Mouse (Mus musculus) adrenal gland, postnatal 25 days (tissue): ENCODE measurements at regions not wholly inside any gene's neighbourhood (a gene's known extent, or its start where the extent isn't known, plus 50 kb on each side); places are given as distances from the start of the nearest gene placed in this dataset.

ENCODE experiments used
- DNase-seq: peaks from one replicate; pipeline ENCODE4 v3.0.0; 2021; ENCODE audit warnings: mixed read lengths

DNA sequence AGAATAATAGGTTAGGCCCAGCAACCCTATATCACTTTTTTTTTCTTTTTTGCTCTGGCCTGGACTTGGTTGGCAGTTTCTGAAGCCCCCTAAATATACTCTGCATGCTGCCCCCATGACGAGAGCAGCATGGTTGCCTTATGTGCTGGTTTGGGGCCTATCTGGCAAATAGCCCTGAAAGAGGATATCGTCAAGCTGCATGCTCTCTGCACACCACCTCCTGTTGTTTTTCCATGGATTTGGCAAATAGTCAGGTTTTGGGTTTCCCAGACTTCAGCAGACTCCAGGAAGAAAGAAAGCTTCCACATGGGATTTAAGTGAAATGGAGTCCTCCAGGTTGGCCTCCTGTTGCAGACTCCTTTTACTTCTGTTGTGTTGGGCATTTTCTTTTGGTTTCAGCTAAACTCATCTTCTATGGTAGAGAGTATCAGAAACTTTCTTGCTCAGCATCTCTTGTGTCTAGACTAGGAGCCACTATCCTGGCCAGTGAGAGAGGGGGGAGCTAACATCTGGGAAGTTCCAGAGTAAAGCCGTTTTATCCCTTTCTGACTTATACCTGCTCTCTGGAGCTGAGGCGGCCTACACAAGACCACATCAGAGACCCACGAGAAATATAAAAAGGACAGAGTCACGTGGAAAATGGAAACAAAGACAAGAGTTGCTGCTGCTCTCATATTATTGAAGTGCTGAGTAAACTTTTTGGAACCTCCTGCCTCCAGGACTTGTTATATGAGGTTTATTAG is 140.4 kb upstream of the Egfl6 start:
- no peak for DNase-seq

- no peak for DNase-seq
These were observed 132.6 kb upstream of the Egfl6 start for GRCm38 (mm10) chrX:166718075-166718474.

DNA sequence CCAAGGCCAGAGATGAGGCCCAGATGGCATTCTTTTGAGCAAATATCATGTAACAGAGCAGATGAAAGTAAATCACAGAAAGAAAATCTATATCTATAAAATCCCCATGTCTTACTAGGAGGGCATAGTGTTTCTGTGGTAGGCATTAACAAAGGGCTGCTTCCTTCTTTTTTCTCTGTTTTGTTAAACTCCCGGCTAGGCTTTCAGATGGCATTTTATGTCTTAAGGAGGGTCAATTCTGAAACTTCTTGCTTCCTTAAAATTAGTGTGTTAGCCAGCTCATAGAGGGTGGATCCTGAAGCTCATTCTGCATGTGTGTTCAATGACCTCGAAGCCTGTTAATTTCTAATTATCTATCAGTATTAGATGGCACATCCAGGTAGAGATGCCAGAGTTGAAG is 123.8 kb upstream of the Egfl6 start:
- DNase-seq: no peak

- no peak for DNase-seq
These were observed 122.6 kb upstream of the Egfl6 start for GRCm38 (mm10) chrX:166708106-166708505.

GRCm38 (mm10) chrX:166707029-166707428 is 121.5 kb upstream of the Egfl6 start:
- DNase-seq: no peak

- no peak for DNase-seq
These were observed 118.8 kb upstream of the Egfl6 start for GRCm38 (mm10) chrX:166704311-166704710.

DNA sequence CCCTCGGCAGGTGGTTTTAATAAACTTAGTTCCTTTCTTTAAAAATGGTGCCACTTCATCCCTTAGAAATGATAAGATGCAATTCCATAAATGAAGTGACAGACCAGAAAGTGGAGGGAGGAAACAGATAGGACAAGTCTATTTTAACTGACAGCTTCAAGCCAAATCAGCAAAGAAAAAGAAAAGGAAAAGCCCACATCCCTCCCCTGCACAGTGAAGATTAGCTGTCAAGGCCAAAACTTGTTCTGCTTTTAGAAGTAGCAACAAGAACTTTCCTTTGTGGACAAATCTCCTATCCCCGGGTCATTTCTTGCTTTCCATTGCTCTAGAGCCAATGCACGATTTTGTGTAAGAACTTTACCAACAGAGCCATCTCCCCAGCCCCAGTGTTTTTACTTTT is 108.7 kb upstream of the Egfl6 start:
- DNase-seq: no peak

GRCm38 (mm10) chrX:166688779-166689178 is 103.3 kb upstream of the Egfl6 start:
- no peak for DNase-seq

DNA sequence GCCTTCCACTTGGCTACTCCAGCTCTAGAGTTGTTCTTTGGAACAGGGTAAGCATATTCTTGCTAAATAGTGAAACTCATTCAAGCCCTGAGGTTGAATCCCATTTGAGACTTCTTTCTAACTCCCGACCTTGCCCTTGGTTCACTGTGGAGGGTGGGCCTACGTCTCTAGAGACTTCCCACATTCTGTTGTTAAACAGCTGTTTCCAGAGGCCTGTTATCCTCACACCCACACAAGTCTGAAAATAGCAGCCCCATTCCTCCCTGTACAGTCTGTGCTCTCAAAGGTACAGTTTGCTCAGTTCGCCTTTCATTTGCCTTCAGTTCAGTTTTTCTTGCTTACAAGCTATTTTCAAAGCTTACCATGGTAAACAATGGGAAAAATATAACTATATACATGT is 87.9 kb upstream of the Egfl6 start:
- no peak for DNase-seq

GRCm38 (mm10) chrX:166672617-166673016 is 87.1 kb upstream of the Egfl6 start:
- no peak for DNase-seq

DNA sequence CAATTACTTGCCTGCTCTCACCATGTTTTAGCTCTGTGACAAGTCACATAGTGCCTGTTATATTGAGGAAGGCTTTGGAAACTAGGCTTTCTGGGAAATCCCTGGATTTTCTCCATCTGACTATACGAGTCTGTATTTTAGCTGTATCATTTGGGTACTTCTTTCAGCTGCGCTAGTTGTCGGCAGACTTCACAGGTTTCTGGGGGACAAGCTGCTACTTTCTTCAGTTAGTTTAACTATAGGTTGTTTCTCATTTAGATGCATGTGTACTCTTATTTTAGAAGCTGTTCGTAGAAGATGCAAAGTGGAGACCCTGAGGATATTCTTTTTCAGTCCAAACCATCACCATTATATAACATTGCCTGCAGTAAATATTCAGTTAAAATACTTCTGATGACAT is 86.3 kb upstream of the Egfl6 start:
- no peak for DNase-seq

- no peak for DNase-seq
These were observed 80.8 kb upstream of the Egfl6 start for GRCm38 (mm10) chrX:166666304-166666703.

DNA sequence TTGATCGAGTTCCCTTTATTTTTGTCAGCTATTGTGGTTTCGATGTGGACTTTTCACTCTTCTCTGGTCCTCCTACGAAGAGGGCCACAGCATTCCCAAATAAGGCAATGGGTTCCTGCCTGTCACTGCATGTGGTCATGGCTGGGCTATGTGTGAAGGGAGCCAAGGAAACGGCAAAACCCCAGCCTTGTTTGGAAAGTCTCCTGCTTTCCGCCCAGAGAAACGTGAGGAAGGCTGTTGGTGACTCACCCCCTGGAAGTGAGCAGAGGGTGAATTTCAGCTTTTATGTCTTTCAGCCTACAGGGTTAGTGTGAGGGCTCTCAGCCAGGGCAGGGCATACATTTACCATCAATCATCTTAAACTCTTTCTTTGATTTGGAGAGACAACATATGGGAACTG is 76.3 kb upstream of the Egfl6 start:
- DNase-seq: peak; percentile 45

DNA sequence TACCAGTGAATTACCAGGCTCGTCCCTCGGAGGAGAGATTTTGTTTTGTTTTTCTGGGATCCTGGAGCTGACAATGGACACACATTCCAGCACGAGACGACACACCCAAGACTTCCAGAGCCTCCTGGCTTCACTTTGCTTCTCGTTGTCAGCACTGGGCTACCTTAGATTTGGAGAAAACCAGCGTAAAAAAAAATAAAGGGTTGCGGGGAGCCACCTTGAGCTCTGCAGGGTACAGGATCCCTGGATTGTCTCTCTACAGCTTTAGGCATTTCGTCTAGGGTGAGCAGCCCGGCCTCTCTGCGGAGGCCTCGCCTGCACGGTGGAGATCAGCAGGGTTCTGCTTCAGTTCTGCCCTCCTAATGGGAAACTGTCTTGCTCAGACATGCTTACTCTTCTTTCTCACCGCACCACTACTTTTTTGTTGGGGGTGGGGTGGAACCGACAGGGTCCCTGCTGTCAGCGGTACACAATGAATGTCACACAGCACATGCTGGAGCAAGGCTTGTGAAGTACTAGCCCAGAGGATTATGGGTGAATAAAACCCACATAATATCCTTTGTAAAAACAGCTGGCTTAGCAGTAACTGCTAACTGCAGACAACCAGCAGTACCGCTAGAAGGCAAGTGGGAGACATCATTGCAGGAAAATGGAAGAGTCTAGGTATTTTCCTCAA is 75.7 kb upstream of the Egfl6 start:
- peak; percentile 65 for DNase-seq

DNA sequence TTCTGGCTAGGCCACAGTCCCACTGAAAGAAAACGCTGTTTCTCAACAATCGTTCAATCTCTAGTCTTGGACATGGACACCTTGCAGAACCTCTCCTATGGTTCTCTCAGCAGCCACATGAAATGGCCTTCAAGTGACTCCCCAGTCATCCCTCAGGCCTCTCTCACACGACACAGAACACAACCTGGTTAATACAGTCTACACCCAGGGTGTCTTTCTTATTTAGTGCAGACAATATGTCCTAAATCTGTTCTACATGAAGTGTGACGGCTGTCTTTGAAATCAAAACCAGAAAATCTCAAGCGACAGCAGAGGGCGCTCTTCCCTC is 75.2 kb upstream of the Egfl6 start:
- DNase-seq: no peak

GRCm38 (mm10) chrX:166652400-166652799 is 66.9 kb upstream of the Egfl6 start:
- DNase-seq: no peak

DNA sequence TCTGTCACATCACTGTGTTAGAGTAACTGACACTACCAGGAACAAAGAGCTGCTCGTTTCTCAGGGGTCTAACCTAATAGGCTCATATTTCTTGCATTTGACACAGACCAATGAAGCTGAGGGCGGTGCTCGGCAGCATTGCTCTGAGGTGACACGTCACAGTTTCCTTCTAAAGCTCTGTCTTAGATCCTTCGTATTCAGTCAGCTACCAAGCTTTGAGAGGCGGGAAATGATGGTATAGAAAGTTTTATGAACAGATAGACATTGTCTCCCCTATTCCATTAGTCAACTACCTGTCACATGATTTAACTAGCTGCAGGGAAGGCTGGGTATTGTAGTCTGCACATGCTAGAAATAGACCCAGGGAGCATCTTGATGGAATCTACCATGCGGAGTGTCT is 60.2 kb upstream of the Egfl6 start:
- DNase-seq: no peak

- no peak for DNase-seq
These were observed 55.7 kb upstream of the Egfl6 start for GRCm38 (mm10) chrX:166641256-166641655.

DNA sequence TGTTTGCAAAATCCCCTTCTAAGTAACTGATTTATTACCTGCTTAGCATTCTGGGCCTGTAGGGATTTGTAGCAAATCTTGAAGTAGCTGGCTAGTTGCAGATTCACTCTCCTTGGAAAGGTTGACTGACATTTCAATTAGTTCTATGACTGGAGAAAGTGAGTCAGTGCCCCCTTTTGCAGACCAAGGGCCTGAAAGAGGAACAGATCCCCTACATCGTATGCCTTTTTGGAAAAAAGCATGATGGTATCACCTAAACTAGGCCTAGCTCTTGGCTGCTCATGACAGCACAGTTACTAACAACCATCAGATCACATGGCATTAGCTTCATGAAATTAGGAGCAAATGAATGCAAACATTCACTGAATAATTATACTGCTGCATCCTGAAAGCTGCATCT is 54.7 kb upstream of the Egfl6 start:
- DNase-seq: no peak
